Mouse (Mus musculus) kidney, adult 2 months (tissue): ENCODE measurements at regions not wholly inside any gene's neighbourhood (a gene's known extent, or its start where the extent isn't known, plus 50 kb on each side); places are given as distances from the start of the nearest gene placed in this dataset.

ENCODE experiments used
- CTCF ChIP-seq: fragments of 200-500 bp; conservative IDR thresholded peaks from 2 replicates; pipeline ENCODE4 v1.5.1; 2011; ENCODE audit warnings: low read depth, mild to moderate bottlenecking, control low read depth, low read length, moderate library complexity, mixed read lengths; ENCODE audit not compliant: insufficient read depth, insufficient read length
- POLR2A ChIP-seq: fragments of 200-500 bp; IDR thresholded peaks from one replicate; pipeline ENCODE4 v1.6.1; 2011; ENCODE audit warnings: low read depth, low read length, control low read depth

DNA sequence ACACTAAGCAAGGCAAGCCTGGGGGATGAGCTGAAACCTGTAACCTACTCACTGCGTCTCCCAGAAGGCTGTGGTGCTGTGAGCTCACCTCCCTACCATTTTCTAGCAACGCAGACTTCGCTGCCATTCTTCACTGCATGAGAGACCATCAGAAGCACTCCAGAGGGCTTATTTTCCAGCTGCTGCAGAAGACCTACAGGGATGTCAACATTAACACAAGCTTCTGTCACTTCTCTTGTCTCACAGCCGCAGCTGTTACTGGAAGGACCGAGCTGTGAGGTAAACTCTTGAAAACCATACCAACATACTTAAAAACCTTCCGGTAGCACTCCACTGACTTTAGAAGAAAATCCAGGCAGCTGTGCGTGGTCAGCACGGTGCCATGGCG lies 54.3 kb upstream of the Mycn start:
- TF ChIP-seq CTCF (no peak), POLR2A (no peak)
